Mouse (Mus musculus) layer of hippocampus, adult 2 months (tissue): ENCODE results near the gene Vmn1r55. TPM values are rescaled to one million over a fixed set of nuclear protein-coding genes. Genes with fewer than 3 reads are reported as not detected.
"Not testable (repeated sequence)": the region's sequence is repeated elsewhere in the genome, so short reads cannot be mapped to it uniquely, and the experiment has no call there.

ENCODE experiments used
- DNase-seq, 2 experiments: peaks; one replicate each; pipeline ENCODE4 v3.0.0; 2022; ENCODE audit warnings: low spot score in 2 of 2
- H3K27ac ChIP-seq: fragments of 200-600 bp; 2 replicates; pipeline ENCODE4 v1.8.1; 2022
- H3K4me3 ChIP-seq: fragments of 200-600 bp; 2 replicates; pipeline ENCODE4 v1.8.1; 2022; ENCODE audit warnings: mild to moderate bottlenecking
- CTCF ChIP-seq: fragments of 200-600 bp; conservative IDR thresholded peaks from 2 replicates; pipeline ENCODE4 v1.8.1; 2022; ENCODE audit warnings: antibody characterized with exemption, mild to moderate bottlenecking, moderate library complexity
- long read RNA-seq, 2 experiments: library from polyadenylated mRNA; stranded (forward); transcript quantifications; one replicate each; pipeline ENCODE4 v2.0.0; 2021; ENCODE audit warnings: borderline mapping rate in 2 of 2
- total RNA-seq, 2 experiments: library from RNA; stranded (reverse); gene quantifications; 2 replicates each; pipeline ENCODE4 v1.2.3; 2021

Vmn1r55 gene
- total RNA-seq = not detected
- long read RNA-seq, experiment 1 = 0 reads
- long read RNA-seq, experiment 2 = 0 reads

GRCm38 (mm10) chr7:5149570-5149969 is at the start of gene Vmn1r55:
Gene Vmn1r55 (minus strand): TSS chr7:5149670.
- not testable (repeated sequence) for H3K4me3 ChIP-seq, DNase-seq, H3K27ac ChIP-seq

- DNase-seq, H3K4me3 ChIP-seq, H3K27ac ChIP-seq: not testable (repeated sequence)
These were observed 47.2 kb upstream of the Vmn1r55 start, which contains the start of gene Vmn1r56 for GRCm38 (mm10) chr7:5196647-5197046. Gene Vmn1r56 (minus strand): TSS chr7:5196747.

- peak; percentile 52 to 83 for DNase-seq
- peak within 1 kb of the TSS; percentile 73 for H3K27ac ChIP-seq
- H3K4me3 ChIP-seq = peak within 1 kb of the TSS; percentile 55
- TF ChIP-seq CTCF = peak; percentile 97
These were observed 23.7 kb downstream of the Vmn1r55 start, which contains the start of gene Rasl2-9 for GRCm38 (mm10) chr7:5125549-5126406. Gene Rasl2-9 (minus strand): TSS chr7:5125950.

- Histone ChIP-seq H3K4me3 (peak overlapping the region; percentile 55), H3K27ac (no peak overlapping the region)
- no peak for TF ChIP-seq CTCF
- DNase-seq = no peak
These were observed 24.4 kb downstream of the Vmn1r55 start for GRCm38 (mm10) chr7:5125078-5125477.

GRCm38 (mm10) chr7:5116850-5117249 is 32.6 kb downstream of the Vmn1r55 start, which contains the start of gene Rfpl4:
Gene Rfpl4 (minus strand): TSS chr7:5116950.
- no peak within 1 kb of the TSS for H3K27ac ChIP-seq
- no peak for DNase-seq
- TF ChIP-seq CTCF = no peak
- no peak within 1 kb of the TSS for H3K4me3 ChIP-seq

- no peak overlapping the region for H3K27ac ChIP-seq
- H3K4me3 ChIP-seq = no peak overlapping the region
- DNase-seq = no peak
- TF ChIP-seq CTCF = no peak
These were observed 36.8 kb downstream of the Vmn1r55 start for GRCm38 (mm10) chr7:5112701-5113100.

- no peak for DNase-seq
- H3K27ac ChIP-seq = no peak overlapping the region
- no peak overlapping the region for H3K4me3 ChIP-seq
- TF ChIP-seq CTCF = no peak
These were observed 40.2 kb downstream of the Vmn1r55 start for GRCm38 (mm10) chr7:5109301-5109700.

GRCm38 (mm10) chr7:5108272-5108671 is 41.2 kb downstream of the Vmn1r55 start:
- H3K27ac ChIP-seq = no peak overlapping the region
- TF ChIP-seq CTCF = no peak

GRCm38 (mm10) chr7:5102564-5102963 is 46.9 kb downstream of the Vmn1r55 start:
- Histone ChIP-seq H3K27ac (no peak overlapping the region), H3K4me3 (no peak overlapping the region)
- DNase-seq = no peak
- TF ChIP-seq CTCF = no peak

More at GRCm38 (mm10) chr7:5108272-5108671, 41.2 kb downstream of the Vmn1r55 start:
- DNase-seq = no peak
- H3K4me3 ChIP-seq = no peak overlapping the region

GRCm38 (mm10) chr7:5101066-5101663 is 48.3 kb downstream of the Vmn1r55 start:
- no peak for TF ChIP-seq CTCF
- no peak overlapping the region for H3K4me3 ChIP-seq
- no peak overlapping the region for H3K27ac ChIP-seq
- no peak for DNase-seq

GRCm38 (mm10) chr7:5099796-5100195 is 49.7 kb downstream of the Vmn1r55 start:
- TF ChIP-seq CTCF = 0 out of 2 replicates have a peak, but pooled peaks have one; percentile 26
- no peak overlapping the region for H3K4me3 ChIP-seq
- H3K27ac ChIP-seq = no peak overlapping the region
- DNase-seq = no peak

GRCm38 (mm10) chr7:5098769-5099168 is 50.7 kb downstream of the Vmn1r55 start:
- TF ChIP-seq CTCF = no peak
- Histone ChIP-seq H3K27ac (no peak overlapping the region), H3K4me3 (no peak overlapping the region)
- no peak for DNase-seq

GRCm38 (mm10) chr7:5092831-5093510 is 56.5 kb downstream of the Vmn1r55 start:
- DNase-seq = peak in 1 of 2 experiments; percentile 35
- no peak for TF ChIP-seq CTCF
- Histone ChIP-seq H3K27ac (peak overlapping the region; percentile 88), H3K4me3 (no peak overlapping the region; the same call in 1 of the 2 replicates)
